Mouse (Mus musculus) liver, embryonic 14.5 days (tissue): ENCODE measurements around the gene Gm4450. TPM values are rescaled to one million over a fixed set of nuclear protein-coding genes. Genes with fewer than 3 reads are reported as not detected.
"Not testable (repeated sequence)": the region's sequence is repeated elsewhere in the genome, so short reads cannot be mapped to it uniquely, and the experiment has no call there.

Experiments used
- ATAC-seq: fragments of 200-750 bp; cut with Nextera tagmentation; 2 replicates; pipeline ENCODE4 v1.8.0; 2017; ENCODE audit warnings: moderate number of reproducible peaks, mild to moderate bottlenecking, moderate library complexity; ENCODE audit not compliant: insufficient read depth
- DNase-seq, 3 experiments: peaks; one replicate each; pipeline ENCODE4 v3.0.0-alpha.2; 2012 to 2013; ENCODE audit warnings: low read depth in 3 of 3, low spot score in 3 of 3
- H3K27ac ChIP-seq: fragments of 300-500 bp; sonication (generic); 2 replicates; pipeline ENCODE4 v1.5.1; 2014; ENCODE audit warnings: moderate library complexity, mild to moderate bottlenecking, control low read depth, inconsistent platforms
- H3K27me3 ChIP-seq: fragments of 300-500 bp; sonication (generic); 2 replicates; pipeline ENCODE4 v1.6.1; 2014; ENCODE audit warnings: mild to moderate bottlenecking, low read length, moderate library complexity; ENCODE audit not compliant: control insufficient read depth, insufficient read depth
- H3K36me3 ChIP-seq: fragments of 300-500 bp; sonication (generic); replicated peaks from 2 replicates; pipeline ENCODE4 v1.6.1; 2014; ENCODE audit warnings: low read depth; ENCODE audit not compliant: control insufficient read depth, insufficient read depth
- H3K4me1 ChIP-seq, 2 experiments: fragments of 200-500 bp in 1 of 2; fragments of 300-500 bp in 1 of 2; sonication (generic) in 1 of 2; replicated peaks; 2 replicates each; pipeline ENCODE4 v1.6.1; 2012 to 2014; ENCODE audit warnings: antibody characterized with exemption in 1 of 2, inconsistent platforms in 1 of 2, low read length in 1 of 2; ENCODE audit not compliant: control insufficient read depth in 2 of 2, insufficient read depth in 2 of 2
- H3K4me2 ChIP-seq: fragments of 300-500 bp; sonication (generic); 2 replicates; pipeline ENCODE4 v1.6.1; 2014; ENCODE audit warnings: low read depth, mild to moderate bottlenecking, control low read depth, moderate library complexity
- H3K4me3 ChIP-seq, 2 experiments: fragments of 200-500 bp in 1 of 2; fragments of 300-500 bp in 1 of 2; sonication (generic) in 1 of 2; 2 replicates each; pipeline ENCODE4 v1.5.1; 2012 to 2014; ENCODE audit warnings: low read depth in 2 of 2, low read length in 2 of 2, mild to moderate bottlenecking in 2 of 2, control low read depth in 1 of 2, inconsistent platforms in 1 of 2, moderate library complexity in 1 of 2; ENCODE audit not compliant: insufficient read depth in 1 of 2
- H3K9ac ChIP-seq: fragments of 300-500 bp; sonication (generic); replicated peaks from 2 replicates; pipeline ENCODE4 v1.6.1; 2014; ENCODE audit warnings: mild to moderate bottlenecking, control low read depth, moderate library complexity
- H3K9me3 ChIP-seq: fragments of 300-500 bp; sonication (generic); 2 replicates; pipeline ENCODE4 v1.6.1; 2016; ENCODE audit warnings: low read length, mixed read lengths; ENCODE audit not compliant: control insufficient read depth
- WGBS: fragments of 180-500 bp; shearing (Covaris S2); extraction: QIAGEN DNeasy Blood & Tissue Kit; methylation state at CpG from one replicate; pipeline ENCODE4 v1.1.7; 2014; ENCODE audit not compliant: insufficient replicate concordance; 5-methylcytosine and 5-hydroxymethylcytosine counted together
- polyA plus RNA-seq, 2 experiments: library from polyadenylated mRNA; depleted of rRNA in 1 of 2; stranded (reverse) in 1 of 2; unstranded in 1 of 2; fragments of >200 nt; fragmentation: Nextera tagmentation in 1 of 2; extraction: Ambion mirVana in 1 of 2; gene quantifications; 2 replicates each; pipeline versions ENCODE4 v1.2.1 to v1.2.3; 2012 to 2014

Gm4450 gene
- polyA plus RNA-seq, 2 experiments = not detected

DNA sequence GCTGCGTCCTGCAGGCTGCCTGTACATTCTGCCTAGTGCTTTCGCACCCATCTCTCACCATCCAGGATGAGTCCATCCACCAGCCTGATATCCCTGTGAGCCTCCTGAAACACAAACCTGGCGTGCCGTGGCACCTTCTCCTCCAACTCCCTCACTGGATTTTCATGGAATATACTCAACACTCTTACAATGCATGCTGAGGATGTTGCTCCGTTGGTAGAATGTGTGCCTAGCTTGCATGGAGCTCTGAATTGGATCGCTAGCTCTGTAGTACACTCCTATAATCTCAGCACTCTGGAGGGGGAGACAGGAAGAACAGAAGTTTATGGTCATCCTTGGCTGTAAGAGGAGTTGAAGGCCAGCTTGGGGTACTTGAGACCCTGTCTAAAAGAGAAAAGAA, 51.0 kb downstream of the Gm4450 start:
- not testable (repeated sequence) for H3K27me3 ChIP-seq, DNase-seq, H3K9me3 ChIP-seq, H3K9ac ChIP-seq, ATAC-seq, H3K27ac ChIP-seq, H3K4me1 ChIP-seq, H3K36me3 ChIP-seq, H3K4me2 ChIP-seq, H3K4me3 ChIP-seq
- 59% methylated on average over 5 of the region's 6 CpGs for WGBS

DNA sequence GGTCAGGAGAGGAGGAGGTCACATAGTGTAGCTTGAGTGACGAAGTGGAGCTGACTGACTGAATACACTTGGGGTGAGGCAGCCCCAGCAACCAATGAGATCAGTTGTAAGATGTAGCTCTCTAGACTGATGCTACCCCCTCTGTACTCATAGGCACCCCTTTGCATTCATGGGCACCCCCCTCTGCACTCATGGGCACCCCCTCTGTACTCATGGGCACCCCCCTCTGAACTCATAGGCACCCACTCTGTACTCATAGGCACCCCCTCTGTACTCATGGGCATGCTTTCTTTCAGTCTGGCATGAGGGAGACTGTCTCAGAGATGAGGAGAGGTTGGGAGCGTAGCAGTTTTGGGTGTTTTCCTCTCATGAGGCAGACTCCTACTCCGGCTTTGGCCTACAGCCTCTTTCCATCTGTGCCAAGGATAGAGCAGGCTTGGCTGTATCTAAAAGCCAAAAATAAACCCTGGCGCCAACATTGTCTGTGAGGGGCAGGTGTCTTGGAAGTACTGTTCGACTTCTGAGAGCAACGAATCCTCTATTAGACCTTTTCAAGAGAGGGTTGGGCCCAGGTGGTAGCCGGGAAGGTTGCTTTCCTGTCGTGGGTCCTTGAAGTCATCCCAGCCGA, 52.5 kb downstream of the Gm4450 start:
- H3K27me3 ChIP-seq, H3K4me2 ChIP-seq, H3K27ac ChIP-seq, ATAC-seq, H3K4me1 ChIP-seq, H3K9ac ChIP-seq, H3K36me3 ChIP-seq, DNase-seq, H3K4me3 ChIP-seq, H3K9me3 ChIP-seq: not testable (repeated sequence)
- 73% methylated on average over 9 of the region's 9 CpGs for WGBS

Other genes starting within 250 kb of the Gm4450 start
- not detected in 2 replicates for gene Reg4, start 235.0 kb downstream of the Gm4450 start, polyA plus RNA-seq (2012; rRNA removed)
- not detected in 2 replicates for gene Reg4, start 235.0 kb downstream of the Gm4450 start, polyA plus RNA-seq (2014; fragmentation: Nextera tagmentation; extraction: Ambion mirVana)
- 30.7 and 32.1 TPM in 2 replicates for gene Hmgcs2, start 176.7 kb downstream of the Gm4450 start, polyA plus RNA-seq (2012; rRNA removed)
- 81.2 and 85.7 TPM in 2 replicates for gene Hmgcs2, start 176.7 kb downstream of the Gm4450 start, polyA plus RNA-seq (2014; fragmentation: Nextera tagmentation; extraction: Ambion mirVana)
- 114 and 121 TPM in 2 replicates for gene Phgdh, start 117.1 kb downstream of the Gm4450 start, polyA plus RNA-seq (2012; rRNA removed)
- gene Phgdh, start 117.1 kb downstream of the Gm4450 start, polyA plus RNA-seq (2014; fragmentation: Nextera tagmentation; extraction: Ambion mirVana) = 207 and 218 TPM in 2 replicates
- 1.4 and 1.7 TPM in 2 replicates for gene Zfp697, start 74.7 kb downstream of the Gm4450 start, polyA plus RNA-seq (2012; rRNA removed)
- 1.6 and 2.4 TPM in 2 replicates for gene Zfp697, start 74.7 kb downstream of the Gm4450 start, polyA plus RNA-seq (2014; fragmentation: Nextera tagmentation; extraction: Ambion mirVana)
- 0.11 and 0.16 TPM in 2 replicates for gene Hsd3b4, start 53.4 kb upstream of the Gm4450 start, polyA plus RNA-seq (2012; rRNA removed)
- gene Hsd3b4, start 53.4 kb upstream of the Gm4450 start, polyA plus RNA-seq (2014; fragmentation: Nextera tagmentation; extraction: Ambion mirVana) = 0.20 TPM in 1 of 2 replicates, not detected in the other
- gene Gm10681, start 131.7 kb upstream of the Gm4450 start, polyA plus RNA-seq (2012; rRNA removed) = 0.11 and 0.23 TPM in 2 replicates
- gene Gm10681, start 131.7 kb upstream of the Gm4450 start, polyA plus RNA-seq (2014; fragmentation: Nextera tagmentation; extraction: Ambion mirVana) = 0.20 and 0.29 TPM in 2 replicates
- 0.09 and 0.10 TPM in 2 replicates for gene Hsd3b5, start 173.1 kb upstream of the Gm4450 start, polyA plus RNA-seq (2012; rRNA removed)
- gene Hsd3b5, start 173.1 kb upstream of the Gm4450 start, polyA plus RNA-seq (2014; fragmentation: Nextera tagmentation; extraction: Ambion mirVana) = 0.08 TPM in 1 of 2 replicates, not detected in the other